Mouse (Mus musculus) lung, postnatal 0 days (tissue): ENCODE data around the gene Prrc2b.

Experiments
- CTCF ChIP-seq: IDR thresholded peaks from 2 replicates; pipeline ENCODE4 v1.5.1; 2016; ENCODE audit warnings: antibody characterized with exemption, mild to moderate bottlenecking
- EP300 ChIP-seq: IDR thresholded peaks from 2 replicates; pipeline ENCODE4 v1.6.1; 2016; ENCODE audit warnings: antibody characterized with exemption, mild to moderate bottlenecking, control low read depth

- TF ChIP-seq CTCF (peak; percentile 55), EP300 (no peak)
These were observed at the start of gene Prrc2b for GRCm38 (mm10) chr2:32150924-32151659.
